Mouse (Mus musculus) spleen, postnatal 10 days (tissue): ENCODE results near the gene Mei4.

Source experiments
- DNase-seq, 2 experiments: peaks; one replicate each; pipeline ENCODE4 v3.0.0; 2021 to 2022; ENCODE audit warnings: low spot score in 2 of 2

Mei4 gene

GRCm38 (mm10) chr9:81863181-81863887 is at the start of gene Mei4:
Gene Mei4, plus strand, starts transcription at chr9:81863670.
- DNase-seq: peak; percentile 40 to 71

- DNase-seq: no peak
Observed at GRCm38 (mm10) chr9:81819715-81820373, 43.6 kb upstream of the Mei4 start.

- DNase-seq: no peak
Observed at GRCm38 (mm10) chr9:81827560-81827959, 35.9 kb upstream of the Mei4 start.

DNA sequence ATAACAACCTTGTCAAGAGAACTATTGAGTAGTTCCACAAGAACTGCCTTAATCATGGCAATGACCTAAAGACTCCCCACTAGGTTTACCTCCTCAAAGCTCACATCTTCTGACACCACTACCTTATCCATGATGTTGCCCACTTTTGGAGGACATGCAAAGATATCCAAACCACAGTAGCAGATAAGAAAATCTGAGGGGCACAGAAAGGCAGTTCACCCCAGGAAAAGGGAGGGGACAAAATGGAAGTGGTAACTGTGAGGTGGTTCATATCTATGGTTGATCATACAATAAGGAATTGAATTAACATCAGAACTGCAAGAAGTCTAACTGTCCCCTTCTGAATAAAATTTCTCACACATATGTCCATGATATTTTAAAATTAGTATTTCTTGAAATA is 29.4 kb upstream of the Mei4 start:
- DNase-seq: no peak

- DNase-seq: no peak
Observed at GRCm38 (mm10) chr9:81858861-81859260, 4.6 kb upstream of the Mei4 start.

- DNase-seq: no peak
Observed at GRCm38 (mm10) chr9:81863888-81864234, 391 bp downstream of the Mei4 start.

DNA sequence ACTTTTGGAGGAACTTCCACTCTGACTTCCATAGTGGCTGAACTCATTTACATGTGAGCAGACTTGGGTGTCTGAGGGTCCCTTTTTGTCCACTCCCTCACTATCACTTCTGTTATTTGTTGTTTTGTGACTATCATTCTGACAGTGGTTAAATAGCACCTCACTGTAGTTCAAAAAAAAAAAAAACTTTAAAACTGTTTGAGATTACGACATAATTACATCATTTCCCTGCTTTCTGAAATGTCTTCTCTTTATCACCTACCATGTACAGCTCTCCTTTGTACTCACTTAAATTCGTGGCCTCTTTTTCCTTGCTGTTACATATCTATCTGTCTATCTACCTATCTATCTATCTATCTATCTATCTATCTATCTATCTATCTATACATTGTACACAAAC is 2.6 kb downstream of the Mei4 start:
- DNase-seq: no peak

DNA sequence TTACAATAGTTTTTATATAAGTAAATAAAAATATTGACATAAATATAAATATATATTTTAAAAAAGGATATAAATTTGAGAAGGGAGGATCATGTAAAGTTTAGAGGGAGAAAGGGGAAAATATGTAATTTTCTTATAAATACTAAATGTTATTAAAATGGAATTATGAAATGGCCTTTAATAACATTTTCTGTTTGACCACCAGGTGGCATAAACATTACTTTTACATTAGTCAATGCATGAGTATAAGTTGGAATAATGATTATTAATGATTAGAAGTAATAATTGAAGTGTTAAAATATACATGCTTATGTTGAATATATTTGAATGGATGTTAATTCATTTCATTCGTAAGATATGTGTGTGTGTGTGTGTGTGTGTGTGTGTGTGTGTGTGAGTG is 58.0 kb downstream of the Mei4 start:
- no peak for DNase-seq

DNA sequence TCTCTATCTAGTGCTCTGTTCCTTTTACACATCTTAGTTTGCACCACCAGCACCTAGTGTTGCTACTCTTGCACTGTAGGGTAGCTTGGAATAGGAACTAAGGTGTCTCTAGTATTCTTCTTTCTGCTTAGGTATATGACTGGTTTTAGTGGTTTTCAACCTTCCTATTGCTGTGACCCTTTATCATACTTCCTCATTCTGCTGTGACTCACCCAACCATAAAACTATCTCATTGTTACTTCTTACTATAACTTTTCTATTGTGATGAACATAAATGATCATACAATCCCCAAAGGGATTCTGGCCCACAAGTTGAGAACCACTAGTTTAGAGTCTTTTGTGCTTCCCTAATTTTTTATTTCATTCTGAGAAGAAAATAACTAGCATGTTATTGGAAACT is 61.3 kb downstream of the Mei4 start:
- DNase-seq: no peak

- no peak for DNase-seq
Observed at GRCm38 (mm10) chr9:81940533-81940932, 77.1 kb downstream of the Mei4 start.

DNA sequence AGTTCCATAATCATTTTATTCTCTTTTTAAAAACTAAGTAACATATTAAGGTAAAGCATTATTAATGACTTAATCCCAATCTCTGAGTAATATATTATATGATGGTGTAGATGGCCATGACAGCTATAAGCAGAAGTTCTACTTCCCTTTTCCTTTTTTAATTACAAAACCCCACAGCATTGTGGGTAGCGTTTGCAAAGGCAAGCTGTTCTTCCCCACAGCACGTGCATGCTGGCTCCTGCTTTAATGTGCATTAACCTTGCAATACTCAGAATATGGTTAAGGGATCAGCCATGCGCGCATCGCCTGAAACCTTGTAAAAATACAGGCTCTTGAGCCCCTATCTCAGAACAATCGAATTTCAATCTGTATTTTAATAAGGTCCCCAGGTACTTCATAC is 82.2 kb downstream of the Mei4 start:
- DNase-seq: no peak

DNA sequence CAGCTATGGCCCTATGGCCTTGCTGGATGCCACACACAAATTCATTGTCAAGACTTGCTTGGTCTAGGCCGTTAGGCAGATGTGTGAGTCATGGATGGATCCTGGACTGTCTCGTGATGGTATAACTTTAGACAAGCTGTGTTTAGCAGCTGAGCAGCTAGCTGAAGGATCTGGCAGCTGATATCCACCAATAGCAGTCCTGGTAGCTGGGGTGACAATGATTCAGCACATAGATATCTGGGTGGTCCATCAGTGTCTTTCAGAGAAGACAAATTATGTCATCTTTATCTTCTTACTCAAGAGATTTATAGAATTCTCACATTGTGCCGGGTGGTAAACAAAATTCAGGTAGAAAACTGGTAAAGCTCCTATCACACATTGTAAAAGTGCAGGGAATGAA is 93.4 kb downstream of the Mei4 start:
- DNase-seq: no peak

DNA sequence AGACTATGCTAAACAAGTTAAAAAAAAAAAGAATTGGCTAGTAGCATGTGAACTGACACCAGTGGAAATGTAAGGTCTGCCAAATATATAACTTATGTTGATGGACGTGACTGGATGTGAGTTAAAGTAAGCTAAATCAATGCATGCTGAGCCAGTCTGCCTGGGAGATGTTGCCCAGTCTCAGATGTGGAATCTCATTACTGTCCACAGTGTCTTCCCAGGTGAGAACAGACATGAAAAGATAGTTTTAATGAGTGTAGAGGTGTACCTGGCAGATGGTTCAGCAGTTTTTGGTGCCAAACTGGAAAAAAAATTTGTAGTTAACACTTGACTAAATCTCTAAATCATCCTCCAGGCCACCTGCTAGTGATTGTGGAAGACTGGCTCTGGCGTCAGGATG is 94.4 kb downstream of the Mei4 start:
- DNase-seq: no peak

- DNase-seq: no peak
Observed at GRCm38 (mm10) chr9:81966765-81967164, 103.3 kb downstream of the Mei4 start.

GRCm38 (mm10) chr9:81968935-81969334 is 105.5 kb downstream of the Mei4 start:
- no peak for DNase-seq

DNA sequence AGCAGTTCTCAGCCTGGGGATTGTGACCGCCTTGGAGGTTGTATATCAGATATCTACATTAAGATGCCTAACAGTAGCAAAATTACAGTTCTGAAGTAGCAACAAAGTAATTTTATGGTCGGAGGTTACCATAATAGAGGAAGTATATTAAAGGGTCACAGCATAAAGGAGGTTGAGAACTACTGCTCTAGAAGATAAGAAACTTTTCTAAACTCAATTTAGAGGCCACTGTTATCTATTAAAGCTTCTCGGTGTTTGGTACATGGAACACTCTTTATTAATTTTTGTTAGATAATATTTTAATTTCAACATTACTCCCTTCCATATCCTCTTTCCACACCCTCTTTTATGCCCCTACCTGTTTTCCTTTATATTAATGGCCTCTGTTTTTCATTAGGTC is 119.0 kb downstream of the Mei4 start:
- no peak for DNase-seq

GRCm38 (mm10) chr9:82012991-82013390 is 149.5 kb downstream of the Mei4 start:
- no peak for DNase-seq

DNA sequence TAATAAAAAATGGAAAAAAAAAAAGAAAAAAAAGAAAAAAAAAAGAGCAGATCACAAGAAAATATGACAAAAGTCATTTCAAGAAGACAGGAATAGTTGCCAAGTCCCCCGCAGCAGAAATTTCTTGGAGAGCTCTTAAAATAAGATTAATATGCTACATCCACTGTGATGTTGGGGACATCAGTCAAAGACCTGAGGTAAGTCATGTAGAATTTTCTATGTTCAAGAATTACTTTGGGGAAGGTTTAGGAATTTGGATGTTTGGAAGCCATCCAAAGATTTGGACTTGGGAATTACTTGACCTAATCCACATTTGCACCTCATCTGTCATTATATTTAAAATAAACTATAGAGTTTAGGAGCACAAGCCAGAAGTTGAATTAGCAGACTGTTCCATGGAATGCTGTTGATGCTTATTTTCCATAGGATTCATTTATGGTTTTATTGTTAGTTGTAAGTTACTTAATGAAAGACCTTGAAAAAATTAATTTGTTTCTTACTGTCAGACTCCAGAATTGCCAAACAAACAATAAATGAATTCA is 179.1 kb downstream of the Mei4 start:
- no peak for DNase-seq

- no peak for DNase-seq
Observed at GRCm38 (mm10) chr9:82044517-82044916, 181.0 kb downstream of the Mei4 start.

DNA sequence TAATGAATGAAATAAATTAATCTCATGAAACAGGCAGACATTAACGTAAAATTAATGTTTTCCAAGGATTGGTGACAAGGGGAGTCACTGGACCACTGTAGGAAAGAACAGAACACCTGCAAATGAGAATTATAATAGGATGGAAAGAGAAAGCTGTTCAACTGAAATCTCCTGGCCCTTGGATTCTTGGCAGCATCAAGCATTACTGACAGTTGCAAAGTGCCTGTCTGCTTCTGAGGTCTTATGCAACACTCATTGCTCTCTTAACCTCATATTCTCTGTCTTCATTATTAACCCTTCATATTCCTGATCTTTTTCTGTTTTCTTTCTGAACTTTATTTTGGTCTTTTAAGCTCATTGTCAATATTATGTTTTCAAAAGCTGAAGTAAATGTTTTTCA is 210.4 kb downstream of the Mei4 start:
- DNase-seq: no peak

DNA sequence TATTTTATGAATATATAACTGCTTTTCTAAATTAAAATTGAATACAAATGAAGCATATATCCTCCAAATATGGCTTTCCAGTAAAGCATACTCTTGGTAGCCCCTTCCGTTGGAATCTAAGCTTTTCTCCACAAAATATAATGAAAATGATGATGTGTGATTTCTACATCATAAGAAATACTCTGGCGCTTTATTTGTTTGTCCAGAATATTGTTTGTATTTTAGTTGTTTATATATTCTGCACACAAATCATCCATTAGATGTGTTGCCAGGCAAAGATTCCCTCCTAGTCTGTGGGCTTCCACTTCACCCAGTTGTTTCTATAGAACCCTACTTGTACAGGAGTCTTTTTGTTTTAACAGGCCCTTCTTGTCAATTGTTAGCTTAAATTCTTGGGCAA is 211.8 kb downstream of the Mei4 start:
- no peak for DNase-seq

DNA sequence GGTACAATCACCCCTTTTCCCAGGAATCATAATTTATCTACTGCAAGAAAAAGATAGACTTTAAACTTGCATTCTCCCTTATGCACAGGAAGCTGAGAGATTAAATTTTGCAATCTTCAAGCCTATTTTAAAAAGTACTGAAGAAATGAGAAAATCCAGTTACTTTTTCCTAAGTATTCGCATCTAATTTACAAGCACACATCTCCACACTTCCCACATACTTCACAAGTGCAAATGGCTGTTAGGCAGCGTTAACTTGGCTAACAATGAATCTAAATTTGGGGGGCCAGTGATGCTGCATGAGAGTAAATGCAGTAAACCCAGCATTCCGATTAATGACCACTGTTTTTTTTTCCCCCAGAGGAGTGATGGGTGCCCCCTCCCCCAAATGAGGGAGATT is 232.9 kb downstream of the Mei4 start:
- DNase-seq: no peak

- no peak for DNase-seq
Observed at GRCm38 (mm10) chr9:82114865-82115264, 251.4 kb downstream of the Mei4 start.

DNA sequence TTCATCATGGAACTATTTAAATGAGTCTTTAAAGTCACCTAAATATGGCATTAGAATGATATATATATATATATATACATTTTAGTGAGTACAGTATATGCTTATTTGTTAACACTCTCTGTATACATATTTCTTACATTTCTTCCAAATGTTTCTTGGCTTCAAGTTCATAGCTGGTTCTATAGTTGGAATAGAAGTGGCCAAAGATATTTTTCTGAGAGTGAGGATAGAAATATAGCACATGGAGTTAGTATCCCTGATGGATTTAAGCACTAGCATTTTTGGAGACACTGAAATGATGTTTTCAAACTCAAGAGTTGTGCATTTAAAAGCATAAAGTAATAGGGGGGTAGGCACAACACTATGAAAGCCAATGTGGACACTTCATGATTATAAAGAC is 272.6 kb downstream of the Mei4 start:
- DNase-seq: no peak
